Mouse (Mus musculus) heart, embryonic 14.5 days (tissue): ENCODE measurements around the gene Tcte1. TPM values are rescaled to one million over a fixed set of nuclear protein-coding genes. Genes with fewer than 3 reads are reported as not detected.

Source experiments
- ATAC-seq: fragments of 200-750 bp; cut with Nextera tagmentation; 2 replicates; pipeline ENCODE4 v1.8.0; 2017; ENCODE audit warnings: low read depth, moderate TSS enrichment; ENCODE audit not compliant: insufficient number of reproducible peaks, insufficient read depth, low FRiP score
- H3K27ac ChIP-seq, 2 experiments: fragments of 200-500 bp in 1 of 2; fragments of 300-500 bp in 1 of 2; sonication (generic) in 1 of 2; replicated peaks in 1 of 2; 2 replicates each; pipeline ENCODE4 v1.5.1; 2012 to 2014; ENCODE audit warnings: low read depth in 2 of 2, low read length in 2 of 2, control low read depth in 1 of 2, mild to moderate bottlenecking in 1 of 2, mixed read lengths in 1 of 2; ENCODE audit not compliant: control insufficient read depth in 1 of 2, insufficient read depth in 1 of 2
- H3K27me3 ChIP-seq: fragments of 300-500 bp; sonication (generic); 2 replicates; pipeline ENCODE4 v1.6.1; 2014; ENCODE audit warnings: mild to moderate bottlenecking, low read length, control low read depth; ENCODE audit not compliant: control insufficient read depth, insufficient read depth
- H3K36me3 ChIP-seq: fragments of 300-500 bp; sonication (generic); 2 replicates; pipeline ENCODE4 v1.6.1; 2014; ENCODE audit warnings: mild to moderate bottlenecking, control low read depth, low read length, mixed read lengths; ENCODE audit not compliant: control insufficient read depth, insufficient read depth
- H3K4me1 ChIP-seq, 2 experiments: fragments of 200-500 bp in 1 of 2; fragments of 300-500 bp in 1 of 2; sonication (generic) in 1 of 2; 2 replicates each; pipeline ENCODE4 v1.6.1; 2012 to 2014; ENCODE audit warnings: low read length in 2 of 2, control low read depth in 1 of 2, mixed read lengths in 1 of 2; ENCODE audit not compliant: control insufficient read depth in 2 of 2, insufficient read depth in 2 of 2
- H3K4me2 ChIP-seq: fragments of 300-500 bp; sonication (generic); 2 replicates; pipeline ENCODE4 v1.6.1; 2014; ENCODE audit warnings: mild to moderate bottlenecking, low read length
- H3K4me3 ChIP-seq, 2 experiments: fragments of 200-500 bp in 1 of 2; fragments of 300-500 bp in 1 of 2; sonication (generic) in 1 of 2; 2 replicates each; pipeline ENCODE4 v1.5.1; 2012 to 2014; ENCODE audit warnings: low read length in 2 of 2, mild to moderate bottlenecking in 2 of 2, control low read depth in 1 of 2, low read depth in 1 of 2, moderate library complexity in 1 of 2; ENCODE audit not compliant: control insufficient read depth in 1 of 2, insufficient read depth in 1 of 2
- H3K9ac ChIP-seq: fragments of 300-500 bp; sonication (generic); 2 replicates; pipeline ENCODE4 v1.6.1; 2014; ENCODE audit warnings: mild to moderate bottlenecking, low read length
- H3K9me3 ChIP-seq: fragments of 300-500 bp; sonication (generic); 2 replicates; pipeline ENCODE4 v1.6.1; 2016; ENCODE audit warnings: low read length, control low read depth; ENCODE audit not compliant: control insufficient read depth
- WGBS: fragments of 180-500 bp; shearing (Covaris S2); extraction: QIAGEN DNeasy Blood & Tissue Kit; methylation state at CpG from one replicate; pipeline ENCODE4 v1.1.7; 2014; 5-methylcytosine and 5-hydroxymethylcytosine counted together
- polyA plus RNA-seq: library from polyadenylated mRNA; unstranded; fragments of >200 nt; fragmentation: Nextera tagmentation; extraction: Ambion mirVana; gene quantifications from 2 replicates; pipeline ENCODE4 v1.2.1, GENCODE M21; 2014

Gene Tcte1
- polyA plus RNA-seq, 1 experiment from 2014 or later, result 0.28 TPM

DNA sequence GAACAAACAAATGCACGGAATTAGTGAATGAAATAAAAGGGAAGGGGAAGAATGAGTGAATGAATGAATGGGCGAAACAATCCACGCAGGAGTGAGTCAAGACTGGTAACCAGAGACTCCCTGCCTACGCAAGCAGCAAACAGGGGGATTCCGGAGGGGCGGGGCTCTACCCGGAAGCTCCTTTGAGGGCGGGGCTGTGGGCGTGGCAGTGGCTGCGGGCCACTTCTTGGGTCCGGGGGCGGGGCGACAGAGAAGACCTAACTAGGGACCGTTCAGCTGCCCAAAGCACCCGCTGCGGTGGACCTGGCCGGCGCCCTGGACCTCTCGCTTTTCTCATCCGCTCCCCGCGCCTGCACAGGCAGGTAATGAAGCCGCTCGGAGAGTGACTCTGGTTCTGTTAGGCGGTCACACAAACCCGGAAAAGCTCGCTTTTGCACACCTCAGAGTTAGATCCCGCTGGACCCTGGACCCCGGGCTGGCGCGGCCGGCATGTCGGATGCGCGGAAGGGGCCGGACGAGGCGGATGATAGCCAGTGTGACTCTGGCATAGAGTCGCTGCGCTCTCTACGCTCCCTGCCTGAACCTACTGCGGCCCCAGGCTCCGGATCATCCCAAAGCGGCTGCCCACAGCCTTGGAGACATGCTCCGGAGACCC lies 32.3 kb downstream of the Tcte1 start, which contains the start of gene Nfkbie:
TSS of gene Nfkbie (plus strand) at position 252 of the 655 bp plus-strand sequence.
- ATAC-seq, result peak; percentile 70
- Histone ChIP-seq H3K9ac (peak within 1 kb of the TSS; percentile 79), H3K27me3 (peaks cover 27% of the 10 kb centered on the region), H3K4me3 (peak within 1 kb of the TSS; percentile 66 to 69), H3K36me3 (no peaks in the 10 kb centered on the region), H3K4me1 (peaks cover 6 to 11% of the 10 kb centered on the region in 2 experiments), H3K9me3 (no peaks in the 10 kb centered on the region), H3K27ac (0 out of 4 replicates have a peak within 1 kb of the TSS, but pooled peaks of 1 of the 2 experiments have one; percentile 19), H3K4me2 (peak within 1 kb of the TSS; percentile 98)
- under 1% methylated on average over 45 of the region's 45 CpGs for WGBS

- WGBS, result 3% methylated on average over 14 of the region's 14 CpGs
Observed at GRCm38 (mm10) chr17:45556107-45556489, 32.9 kb downstream of the Tcte1 start.

GRCm38 (mm10) chr17:45556514-45557245 lies 33.4 kb downstream of the Tcte1 start:
- WGBS, result 64% methylated on average over 3 of the region's 3 CpGs
- Histone ChIP-seq H3K4me1 (peaks cover 6 to 11% of the 10 kb centered on the region in 2 experiments), H3K9ac (peak overlapping the region; percentile 79; the same call in 1 of the 2 replicates), H3K4me2 (peak overlapping the region; percentile 98), H3K27me3 (peaks cover 20% of the 10 kb centered on the region; the same call in 1 of the 2 replicates), H3K36me3 (no peaks in the 10 kb centered on the region), H3K27ac (no peak overlapping the region), H3K4me3 (peak overlapping the region; percentile 66 to 69; a peak in 3 of 4 replicates), H3K9me3 (no peaks in the 10 kb centered on the region)
- no peak for ATAC-seq

More at GRCm38 (mm10) chr17:45556107-45556489, 32.9 kb downstream of the Tcte1 start:
- peaks cover 6 to 11% of the 10 kb centered on the region in 2 experiments for H3K4me1 ChIP-seq
- ATAC-seq, result no peak
- H3K4me3 ChIP-seq, result peak overlapping the region; percentile 66 to 69
- peaks cover 22% of the 10 kb centered on the region for H3K27me3 ChIP-seq
- H3K4me2 ChIP-seq, result peak overlapping the region; percentile 98
- no peaks in the 10 kb centered on the region for H3K36me3 ChIP-seq
- peak overlapping the region; percentile 79 for H3K9ac ChIP-seq
- no peaks in the 10 kb centered on the region for H3K9me3 ChIP-seq
- no peak overlapping the region for H3K27ac ChIP-seq

- ATAC-seq, result no peak
- H3K4me2 ChIP-seq, result peak overlapping the region; percentile 98
- no peak overlapping the region; the same call in 1 of the 2 replicates for H3K9ac ChIP-seq
- no peaks in the 10 kb centered on the region for H3K36me3 ChIP-seq
- peaks cover 3 to 8% of the 10 kb centered on the region in 2 experiments; a peak in 3 of 4 replicates for H3K4me1 ChIP-seq
- peaks cover 20% of the 10 kb centered on the region; the same call in 1 of the 2 replicates for H3K27me3 ChIP-seq
- H3K4me3 ChIP-seq, result no peak overlapping the region
- WGBS, result 69% methylated on average over 5 of the region's 7 CpGs
- H3K9me3 ChIP-seq, result no peaks in the 10 kb centered on the region
- no peak overlapping the region for H3K27ac ChIP-seq
Observed at GRCm38 (mm10) chr17:45557246-45557824, 34.1 kb downstream of the Tcte1 start.

- Histone ChIP-seq H3K27me3 (peaks cover 15% of the 10 kb centered on the region; the same call in 1 of the 2 replicates), H3K4me2 (no peak overlapping the region), H3K4me1 (peaks cover 3 to 8% of the 10 kb centered on the region in 2 experiments; a peak in 3 of 4 replicates), H3K36me3 (no peaks in the 10 kb centered on the region), H3K4me3 (no peak overlapping the region), H3K9me3 (no peaks in the 10 kb centered on the region), H3K9ac (0 out of 2 replicates have a peak overlapping the region, but pooled peaks have one; percentile 12), H3K27ac (no peak overlapping the region)
- no peak for ATAC-seq
- 68% methylated on average over 16 of the region's 16 CpGs for WGBS
Observed at GRCm38 (mm10) chr17:45557998-45558862, 35.0 kb downstream of the Tcte1 start.

- Histone ChIP-seq H3K9me3 (no peaks in the 10 kb centered on the region), H3K27ac (no peak overlapping the region), H3K27me3 (peaks cover 9% of the 10 kb centered on the region; the same call in 1 of the 2 replicates), H3K9ac (no peak overlapping the region), H3K4me1 (peaks cover 8 to 13% of the 10 kb centered on the region in 2 experiments; a peak in 3 of 4 replicates), H3K4me3 (no peak overlapping the region), H3K4me2 (no peak overlapping the region), H3K36me3 (0 out of 2 replicates have a peak, but pooled peaks cover 1% of the 10 kb centered on the region)
- WGBS, result 80% methylated on average over 15 of the region's 15 CpGs
- no peak for ATAC-seq
Observed at GRCm38 (mm10) chr17:45559732-45560525, 36.7 kb downstream of the Tcte1 start.
